Mouse (Mus musculus): Measurements from ENCODE around the gene Rnf126.

Gene Rnf126

DNA sequence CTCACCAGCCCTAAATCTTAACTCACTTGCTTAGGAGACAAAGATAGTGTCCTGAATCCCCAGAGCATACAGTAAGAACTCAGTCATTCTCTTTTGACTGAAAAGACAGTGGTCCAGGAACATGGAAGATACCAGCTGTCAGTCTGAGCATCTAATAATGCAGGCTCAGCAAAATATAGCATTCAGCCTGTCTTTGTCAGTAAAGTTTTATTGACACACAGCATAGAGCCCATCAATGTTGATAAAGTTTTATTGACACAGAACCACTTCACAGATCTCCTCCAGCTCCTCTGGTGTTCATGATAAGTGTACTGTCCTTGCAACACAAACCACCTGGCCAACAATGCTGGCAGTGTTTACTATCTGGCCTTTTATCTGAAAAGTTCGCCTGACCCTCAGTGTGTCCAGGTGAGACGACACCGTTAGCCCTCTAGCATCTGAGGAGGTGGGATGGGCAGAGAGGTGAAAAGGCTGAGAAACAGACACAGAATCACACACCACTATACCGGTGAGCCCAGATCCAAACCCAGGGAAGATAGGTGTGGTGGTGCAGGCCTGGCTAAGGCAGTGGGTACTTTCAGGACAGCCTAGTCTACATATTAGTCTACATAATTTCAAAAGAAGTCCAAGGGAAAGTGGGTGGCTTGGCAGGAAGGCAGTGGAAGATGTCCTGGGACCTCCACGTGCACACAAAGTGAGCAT lies 25.7 kb upstream of the Rnf126 start:
- DNase-seq: no peak

DNA sequence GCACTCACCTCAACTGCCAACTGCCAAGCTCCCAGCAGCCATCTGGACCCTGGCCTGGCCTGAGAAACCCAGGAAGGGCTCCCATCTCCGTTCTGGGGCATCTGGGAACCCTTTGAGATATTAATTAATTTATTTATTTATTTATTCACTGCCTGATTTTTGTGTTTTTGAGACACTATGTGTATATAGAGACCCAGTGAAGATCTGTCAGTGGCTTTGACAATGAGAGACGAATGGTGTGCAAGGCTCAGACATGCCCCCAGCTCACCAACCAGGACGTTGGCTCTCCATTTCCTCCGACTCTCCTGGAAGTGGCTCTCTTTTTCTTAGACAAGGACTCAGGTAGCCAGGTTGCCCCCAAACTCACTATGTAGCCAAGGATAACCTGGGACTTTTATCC lies 24.1 kb upstream of the Rnf126 start, which contains the start of gene Prss57:
Gene Prss57, minus strand, starts transcription at position 101 of the 400 bp plus-strand sequence.
- no peak for DNase-seq

DNA sequence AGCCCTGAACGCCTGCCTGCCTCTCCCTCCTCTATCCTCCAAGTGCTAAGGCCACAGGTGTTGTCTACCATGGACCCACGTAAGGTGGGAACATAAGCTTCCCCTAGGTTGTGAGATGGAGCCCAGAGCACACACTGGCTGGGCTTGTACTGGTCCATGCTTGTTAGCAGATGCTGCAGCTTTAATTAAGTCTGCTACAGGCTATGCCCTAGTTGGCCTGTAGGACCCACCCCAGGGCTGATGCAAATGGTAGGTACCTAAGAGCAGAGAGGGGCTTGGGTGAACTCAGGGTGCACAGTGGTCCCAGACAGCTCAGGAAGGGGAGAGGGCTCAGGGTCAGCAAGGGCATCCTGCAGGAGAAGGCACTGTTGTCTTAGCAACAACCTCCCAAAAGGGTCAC lies 22.8 kb upstream of the Rnf126 start:
- no peak for DNase-seq

DNA sequence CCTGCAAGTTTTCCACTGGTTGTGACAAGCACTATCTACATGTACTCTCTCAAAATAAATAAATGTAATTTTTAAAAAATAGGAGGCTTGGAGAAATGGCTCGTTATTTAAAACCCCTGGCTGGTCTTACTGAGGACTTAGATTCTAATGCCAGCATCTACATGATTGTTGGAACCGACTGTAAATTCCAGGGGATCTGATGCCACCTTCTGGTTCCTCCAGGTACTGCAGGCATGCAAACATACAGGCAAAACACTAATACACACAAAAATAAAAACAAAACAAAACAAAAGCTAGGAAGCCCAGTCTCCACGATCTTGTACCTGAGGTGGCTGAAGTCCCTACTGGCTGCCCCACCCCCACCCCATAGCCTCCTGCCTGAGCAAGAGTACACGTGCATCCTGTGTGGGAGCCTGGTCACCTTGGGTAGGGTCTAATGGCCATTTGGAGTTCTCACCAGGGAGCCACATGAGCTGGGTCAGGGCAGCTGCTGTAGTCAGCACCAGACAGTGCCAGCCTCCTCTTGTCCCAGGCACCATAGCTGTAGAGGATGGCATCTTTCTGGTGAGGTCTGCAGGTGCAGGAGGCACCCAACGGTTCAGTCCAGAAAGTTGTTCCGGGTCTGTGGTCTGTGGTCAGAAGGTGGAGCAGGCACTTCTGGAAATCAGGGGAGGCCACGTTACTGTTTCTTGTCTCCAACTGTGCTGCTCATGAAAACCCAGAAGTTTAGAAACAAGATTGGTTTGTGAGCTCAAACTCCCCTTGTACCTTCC lies 21.8 kb upstream of the Rnf126 start:
- DNase-seq: peak; percentile 86

DNA sequence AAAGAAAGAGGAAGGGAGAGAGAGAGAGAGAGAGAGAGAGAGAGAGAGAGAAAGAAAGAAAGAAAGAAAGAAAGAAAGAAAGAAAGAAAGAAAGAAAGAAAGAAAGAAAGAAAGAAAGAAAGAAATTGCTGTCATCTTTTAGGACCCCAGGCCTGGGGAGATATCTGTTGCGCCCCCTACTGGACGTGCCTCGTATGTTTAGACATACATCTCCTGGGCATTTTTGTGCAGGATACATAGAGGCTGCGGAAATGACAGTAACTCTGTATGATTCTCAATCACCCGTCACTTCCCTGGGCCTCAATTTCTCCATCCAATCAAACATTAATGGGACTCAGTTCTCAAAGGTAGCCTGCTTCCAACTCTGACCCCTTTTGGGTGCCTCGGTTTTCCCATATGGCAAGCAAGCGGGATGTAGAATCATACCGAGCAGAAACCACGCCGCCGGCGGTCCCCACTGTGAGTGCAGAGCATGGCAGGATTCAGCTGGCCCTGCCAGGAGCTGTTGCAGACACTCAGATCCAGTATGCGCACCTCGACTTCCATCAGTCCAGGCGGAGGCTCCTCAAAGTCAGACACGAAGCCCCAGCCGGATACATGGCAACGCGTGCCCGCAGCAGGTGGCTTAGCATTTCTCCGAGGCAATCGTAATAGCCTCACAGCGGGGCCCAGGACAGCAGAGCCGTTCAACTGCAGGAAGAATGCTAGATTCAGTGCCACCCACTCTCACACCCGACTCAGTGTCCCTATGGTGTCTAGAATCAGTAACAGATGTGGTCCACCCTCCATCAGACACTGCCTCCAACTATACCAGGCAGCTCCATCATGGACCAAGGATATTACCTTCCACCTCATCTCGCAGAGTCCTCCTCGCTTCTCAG lies 17.4 kb upstream of the Rnf126 start:
- DNase-seq: no peak

DNA sequence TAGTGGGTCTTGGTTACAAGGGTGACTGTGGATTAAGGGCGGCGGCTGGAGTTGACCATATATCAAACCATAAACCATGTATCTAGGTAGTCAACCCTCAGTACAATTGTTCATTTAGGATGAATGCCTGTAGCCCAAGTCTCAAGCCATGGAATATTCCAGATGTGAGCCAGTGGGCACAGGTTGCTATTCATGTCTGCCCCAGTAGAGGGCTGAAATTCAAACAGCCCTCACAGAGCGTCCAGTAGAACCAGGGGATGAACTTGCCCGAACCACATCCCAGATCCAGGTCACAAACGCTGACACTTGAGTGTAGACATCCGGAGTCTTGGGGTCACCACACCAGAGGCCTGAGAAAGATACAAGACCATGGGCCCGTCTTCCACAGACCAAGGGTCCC lies 16.3 kb upstream of the Rnf126 start:
- peak; percentile 56 for DNase-seq

DNA sequence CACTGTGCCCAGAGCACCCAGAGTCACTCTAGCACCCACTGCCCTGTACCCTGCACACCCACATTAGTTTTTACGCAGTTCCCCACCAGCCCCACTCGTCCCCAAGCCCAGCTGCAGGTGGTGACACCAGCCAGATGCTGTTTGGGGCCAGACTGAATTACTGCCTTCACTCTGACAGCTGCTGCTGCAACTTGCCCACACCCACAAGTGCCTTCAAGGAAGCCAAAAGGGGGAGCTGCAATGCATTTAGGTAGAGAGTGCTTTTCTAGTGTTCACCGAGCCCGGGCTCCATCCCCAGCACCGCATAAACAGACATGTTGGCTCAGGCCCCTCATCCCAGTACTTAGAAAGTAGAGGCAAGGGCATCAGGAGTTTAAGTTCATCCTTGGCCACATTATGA lies 15.2 kb upstream of the Rnf126 start:
- DNase-seq: no peak

DNA sequence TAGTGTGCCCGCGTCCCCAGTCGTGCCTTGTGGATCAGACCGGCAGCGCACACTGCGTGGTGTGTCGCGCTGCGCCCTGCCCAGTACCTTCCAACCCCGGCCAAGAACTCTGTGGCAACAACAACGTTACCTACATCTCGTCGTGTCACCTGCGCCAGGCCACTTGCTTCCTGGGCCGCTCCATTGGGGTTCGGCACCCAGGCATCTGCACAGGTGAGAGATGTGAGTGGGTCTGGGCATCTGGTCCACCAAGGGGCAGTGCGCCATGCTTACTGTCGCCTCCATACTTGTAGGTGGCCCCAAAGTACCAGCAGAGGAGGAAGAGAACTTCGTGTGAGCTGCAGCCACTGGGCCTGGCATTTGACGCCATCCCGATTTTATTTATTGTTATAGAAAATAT lies 14.4 kb upstream of the Rnf126 start:
- DNase-seq: no peak

DNA sequence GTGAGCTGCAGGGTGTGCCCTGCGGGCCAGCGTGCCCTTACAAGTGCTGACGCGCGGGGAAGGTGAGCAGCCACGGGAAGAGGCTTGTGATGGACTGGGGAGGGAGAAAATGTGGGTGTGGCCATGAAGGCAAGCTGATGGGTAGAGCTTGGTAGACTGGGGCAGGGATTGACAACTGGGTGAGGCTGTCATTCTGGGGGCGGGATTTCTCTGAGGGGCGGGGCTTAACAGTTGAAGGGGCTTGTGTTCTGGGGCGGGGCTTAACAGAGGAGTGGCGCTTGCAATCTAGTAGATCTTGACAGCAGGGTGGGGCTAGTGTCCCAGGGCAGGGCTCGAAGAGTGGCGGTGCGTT lies 13.9 kb upstream of the Rnf126 start:
- DNase-seq: no peak

DNA sequence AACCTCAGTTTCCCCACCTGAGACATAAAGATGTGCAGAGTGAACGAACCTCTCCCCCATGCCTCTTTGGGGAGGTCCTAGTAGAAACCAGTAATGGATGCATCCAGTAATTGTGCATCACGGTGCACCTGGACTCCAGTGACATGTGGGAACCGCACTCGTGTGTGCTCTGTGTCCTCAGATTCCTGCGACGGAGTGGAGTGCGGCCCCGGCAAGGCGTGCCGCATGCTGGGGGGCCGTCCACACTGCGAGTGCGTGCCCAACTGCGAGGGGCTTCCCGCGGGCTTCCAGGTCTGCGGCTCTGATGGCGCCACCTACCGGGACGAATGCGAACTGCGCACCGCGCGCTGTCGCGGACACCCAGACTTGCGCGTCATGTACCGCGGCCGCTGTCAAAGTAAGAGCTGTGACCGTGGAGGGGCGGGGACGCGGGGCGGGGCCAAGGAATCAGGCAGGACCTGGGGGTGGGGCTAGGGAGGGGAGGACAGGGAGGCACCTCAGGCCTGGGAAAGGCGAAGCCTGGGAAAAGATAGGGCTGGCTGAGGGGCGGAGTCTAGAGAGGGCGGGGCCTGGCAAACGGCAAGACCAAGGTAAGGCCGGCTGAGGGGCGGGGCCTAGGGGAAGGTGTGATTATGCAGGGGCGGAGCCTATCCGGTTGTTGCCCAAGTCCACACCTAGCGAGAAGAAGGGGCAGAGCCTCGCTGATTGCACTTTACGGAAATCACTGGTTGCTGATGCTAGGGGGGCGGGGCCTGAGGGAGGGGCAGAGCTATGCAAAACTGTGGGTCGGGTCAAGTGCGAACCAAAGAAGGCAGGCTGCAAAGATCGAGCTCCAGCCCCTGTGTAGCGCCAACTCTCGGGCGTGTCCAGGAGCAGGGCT lies 13.3 kb upstream of the Rnf126 start:
- peak; percentile 99 for DNase-seq

DNA sequence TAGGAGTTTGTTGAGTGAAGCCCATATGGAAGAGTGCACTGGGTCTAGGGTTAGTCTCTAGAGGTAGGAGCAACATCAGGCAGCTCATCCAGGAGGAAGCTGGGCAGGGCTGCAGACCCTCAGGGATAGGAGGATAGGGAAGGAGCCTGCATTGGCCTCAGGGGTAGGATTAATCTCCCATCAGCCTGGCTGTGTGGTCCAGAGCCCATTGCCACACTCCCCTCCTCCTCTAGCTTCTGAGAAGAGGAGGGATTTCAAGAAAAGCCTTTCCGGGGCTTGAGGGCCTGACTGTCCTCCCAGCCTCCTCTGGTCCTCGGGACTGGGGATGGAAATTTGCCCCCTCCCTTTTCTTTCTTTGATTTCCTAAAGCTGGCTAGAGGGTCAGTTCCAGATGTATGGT lies 12.4 kb upstream of the Rnf126 start:
- DNase-seq: no peak

DNA sequence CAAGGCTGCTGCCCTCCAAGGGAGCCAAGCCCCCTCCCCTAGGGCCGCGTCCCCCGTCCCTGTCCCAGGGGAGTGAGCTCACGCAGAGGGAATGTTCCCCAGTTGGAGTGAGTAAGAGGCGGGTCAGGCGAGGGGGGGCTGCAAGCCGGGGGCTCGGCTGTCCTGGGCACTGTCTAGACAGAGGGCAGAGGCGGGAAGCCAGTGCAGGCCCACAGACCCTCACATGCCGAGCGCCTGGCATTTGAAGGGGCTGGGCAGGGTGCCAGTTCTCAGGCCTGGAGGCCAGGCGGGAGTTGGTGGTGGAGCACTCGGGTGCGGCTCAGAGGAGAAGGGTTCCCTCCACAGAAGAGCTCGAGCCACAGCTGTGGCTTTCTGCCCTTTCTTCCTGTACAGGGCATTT lies 11.3 kb upstream of the Rnf126 start:
- peak; percentile 75 for DNase-seq

DNA sequence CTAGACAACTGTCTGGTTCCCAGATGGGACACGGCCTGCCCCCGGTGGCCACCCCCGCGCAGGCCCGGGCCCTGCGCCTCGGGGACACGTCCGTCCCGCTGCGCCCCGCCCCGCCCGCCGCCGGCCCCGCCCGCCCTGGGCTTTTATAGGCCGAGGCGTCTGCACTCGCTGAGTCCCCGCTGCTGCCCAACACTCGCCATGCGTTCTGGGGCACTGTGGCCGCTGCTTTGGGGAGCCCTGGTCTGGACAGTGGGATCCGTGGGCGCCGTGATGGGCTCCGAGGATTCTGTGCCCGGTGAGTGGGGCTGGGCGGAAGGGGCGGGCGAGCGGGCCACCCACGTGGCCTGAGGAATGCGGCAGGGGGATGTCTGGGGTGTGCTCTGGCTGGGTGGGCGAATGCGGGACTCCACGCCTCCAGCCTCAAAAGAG lies 10.4 kb upstream of the Rnf126 start, which contains the start of gene Fstl3:
Gene Fstl3, plus strand, starts transcription at position 170 of the 429 bp plus-strand sequence.
- peak; percentile 60 for DNase-seq

DNA sequence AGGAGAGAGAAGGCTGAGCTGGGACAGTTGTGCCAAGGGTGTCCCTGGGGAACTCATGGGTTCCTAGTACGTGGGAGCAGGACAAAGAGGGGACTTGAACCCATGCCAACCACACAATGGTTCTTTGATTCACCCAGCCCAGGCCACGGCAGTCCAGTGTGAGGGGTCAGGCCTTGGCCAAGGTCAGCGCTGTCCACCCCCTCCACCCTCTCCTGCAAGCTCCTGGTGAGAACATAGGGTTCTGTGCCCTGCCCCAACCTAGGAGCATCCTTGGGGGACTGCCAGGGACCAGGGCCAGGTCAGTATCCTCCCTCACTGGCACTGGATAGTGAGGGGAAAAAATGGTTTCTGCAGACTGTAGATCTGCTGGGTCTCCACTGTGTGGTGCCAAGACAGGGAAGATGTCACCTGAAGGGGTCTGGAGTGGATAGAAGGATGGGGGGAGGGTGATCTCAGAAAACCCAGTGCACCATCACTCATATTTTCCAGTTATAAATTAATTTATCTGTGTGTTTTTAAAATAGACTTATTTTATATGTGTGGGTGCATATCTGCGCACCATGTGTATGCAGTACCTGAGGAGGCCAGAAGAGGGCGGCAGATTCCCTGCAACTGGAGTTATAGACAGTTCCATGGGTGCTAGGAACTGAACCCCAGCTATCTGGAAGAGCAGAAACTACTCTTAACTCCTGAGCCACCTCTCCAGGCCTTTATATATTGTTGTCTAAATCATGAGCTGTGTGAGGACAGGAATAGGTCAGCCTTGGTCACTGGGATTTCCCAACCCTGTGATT lies 7.9 kb upstream of the Rnf126 start:
- DNase-seq: no peak

DNA sequence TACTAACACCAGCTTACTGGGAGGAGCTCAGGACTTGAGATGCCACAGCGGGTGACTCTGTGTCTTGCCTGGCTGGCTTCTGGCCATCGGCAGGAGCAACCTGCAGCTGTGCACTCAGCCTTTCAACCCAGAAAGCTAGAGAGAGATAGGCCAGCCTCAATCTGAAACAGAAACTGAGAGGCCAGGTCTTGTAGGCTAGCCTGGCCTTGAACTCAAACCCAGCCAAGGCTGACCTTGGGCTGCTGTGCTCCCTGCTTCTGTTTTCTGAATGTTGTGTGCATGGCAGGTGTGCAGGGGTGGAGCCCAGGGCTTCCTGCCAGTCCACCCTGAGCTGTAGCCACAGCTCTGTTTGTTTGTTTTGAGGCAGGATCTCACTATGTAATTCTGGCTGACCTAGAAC lies 6.5 kb upstream of the Rnf126 start:
- DNase-seq: no peak

DNA sequence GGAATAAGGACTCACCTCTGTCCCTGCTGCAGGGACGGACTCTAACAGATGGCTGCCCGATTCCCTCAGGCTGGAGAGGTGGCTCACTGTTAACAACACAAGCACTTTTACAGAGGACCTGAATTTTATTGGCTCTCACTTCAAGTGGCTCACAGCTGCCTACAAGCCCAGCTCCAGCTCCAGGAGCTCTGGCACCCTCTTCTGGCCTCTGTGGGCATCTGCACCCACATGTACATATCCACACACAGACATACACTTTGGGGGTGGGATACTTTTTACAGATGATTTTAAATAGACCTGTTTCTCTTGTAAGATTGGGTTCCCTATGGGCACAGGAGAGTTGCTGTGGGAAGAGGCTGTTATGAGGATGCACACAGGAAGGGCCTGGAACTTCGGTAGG lies 5.6 kb upstream of the Rnf126 start:
- DNase-seq: no peak

DNA sequence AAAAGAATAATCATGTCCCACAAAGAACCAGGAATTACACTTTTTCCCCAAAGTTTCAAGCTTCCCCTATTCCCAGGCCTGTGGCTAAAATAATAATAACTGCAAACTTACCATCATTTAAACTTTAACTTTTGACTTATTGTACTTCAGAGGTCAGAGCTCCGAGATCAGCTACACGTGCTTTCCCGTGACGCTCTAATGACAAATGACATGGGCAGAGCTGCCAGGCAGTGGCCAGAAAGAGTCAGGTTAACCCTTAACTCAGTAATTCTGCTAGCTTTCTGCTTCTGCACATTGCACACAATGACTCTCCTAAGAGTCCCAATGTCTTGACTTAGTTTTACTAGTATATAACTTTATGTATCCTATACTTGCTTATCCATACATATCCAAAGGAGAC lies 2.6 kb upstream of the Rnf126 start:
- peak; percentile 64 for DNase-seq

DNA sequence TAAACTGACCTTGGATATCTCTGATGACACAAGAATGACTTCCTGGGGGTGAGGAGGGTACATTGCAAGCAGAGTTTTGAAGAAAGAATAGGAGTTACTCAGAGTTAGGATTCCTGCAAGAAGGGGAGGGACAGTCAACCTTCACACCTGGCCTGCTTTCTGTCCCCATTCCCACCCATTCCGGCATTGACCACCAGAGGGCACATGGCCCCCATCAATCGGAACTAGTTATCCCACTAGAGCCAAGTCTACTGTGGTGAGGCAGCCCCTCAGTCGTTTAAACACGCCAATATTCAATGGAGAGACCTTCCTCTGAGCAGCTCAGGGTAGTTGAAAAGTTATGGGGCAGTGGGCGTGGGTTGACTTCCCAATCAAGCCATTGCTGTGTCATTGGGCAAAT lies 1.6 kb upstream of the Rnf126 start:
- peak; percentile 87 for DNase-seq

DNA sequence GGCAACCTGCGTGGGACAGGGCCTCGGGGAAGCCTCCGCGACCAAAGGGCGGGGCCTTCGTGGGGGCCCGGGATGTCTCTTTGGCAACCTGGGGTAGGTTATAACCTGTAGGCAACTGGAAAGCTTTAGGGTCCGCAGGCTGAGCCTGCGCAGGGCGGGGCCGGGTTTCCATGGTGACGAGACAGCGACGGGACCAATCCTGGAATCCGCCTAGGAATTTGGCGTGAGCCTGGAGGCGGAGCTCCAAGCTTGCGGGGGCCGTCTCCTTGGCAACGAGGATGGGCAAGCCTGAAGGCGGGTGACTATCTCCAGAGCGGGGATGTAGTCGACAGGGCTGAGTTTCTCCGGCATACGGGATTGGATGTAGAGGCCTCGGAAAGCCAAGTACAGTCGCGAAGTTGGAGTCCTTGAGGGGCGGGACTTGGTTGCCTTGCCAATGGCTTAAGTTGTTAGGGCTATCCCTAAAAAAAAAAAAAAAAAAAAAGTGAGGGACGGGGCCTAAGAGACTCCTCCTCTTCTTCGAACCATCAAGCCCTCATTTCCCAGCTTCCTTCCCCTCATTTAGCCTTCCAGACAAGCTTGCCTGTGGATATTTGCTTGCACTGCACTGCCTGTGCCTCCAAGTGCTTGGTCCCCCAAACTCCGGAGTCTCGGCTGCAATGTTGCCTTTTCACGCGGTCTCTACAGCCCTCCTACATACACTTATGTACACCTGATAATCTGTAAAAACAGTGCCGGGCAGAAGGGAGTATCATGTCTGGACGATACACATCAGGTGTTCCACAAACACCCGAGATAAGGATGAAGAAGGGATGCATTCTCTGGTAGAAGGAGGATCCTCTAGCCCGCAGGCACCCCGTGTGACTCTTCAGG lies 856 bp upstream of the Rnf126 start:
- DNase-seq: peak; percentile 95

DNA sequence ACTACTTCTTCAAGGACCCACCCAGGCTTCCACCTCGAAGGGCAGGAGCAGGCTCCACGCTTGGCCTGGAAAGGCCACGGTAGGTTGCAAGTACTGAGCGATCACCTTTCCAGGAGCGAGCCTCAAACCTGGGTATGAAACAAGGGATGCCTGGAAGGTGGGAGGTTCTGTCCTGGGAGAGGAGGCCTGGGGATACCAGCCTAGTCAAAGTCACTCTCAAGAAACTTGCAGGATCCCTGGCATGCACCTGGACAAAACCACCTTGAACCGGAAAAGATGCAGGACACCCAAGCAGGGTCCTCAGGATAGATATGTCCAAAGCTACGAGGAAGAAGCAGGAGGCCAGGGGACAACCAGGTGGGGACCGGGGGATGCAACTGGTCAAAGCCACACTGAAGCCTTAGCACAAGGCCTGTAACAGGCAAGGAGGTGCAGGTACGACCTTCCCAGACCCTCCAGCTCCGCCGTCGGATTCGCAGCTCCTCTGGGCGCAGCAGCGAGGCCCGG lies 698 bp downstream of the Rnf126 start:
- DNase-seq: no peak

Measured in kidney, postnatal 14 days (tissue).